Mouse (Mus musculus): Measurements from ENCODE around the gene Slc25a25. TPM values are rescaled to one million over a fixed set of nuclear protein-coding genes. Genes with fewer than 3 reads are reported as not detected.
A peak's percentile ranks its signal among the peaks of the same experiment; 100 is the strongest.

Gene Slc25a25
- polyA plus RNA-seq, 1 experiment = 49.1 TPM

- Histone ChIP-seq H3K27ac (ENCODE audit: insufficient read depth, low read length) (no peak overlapping the region), H3K4me1 (ENCODE audit: control insufficient read depth, insufficient read depth, low read length) (no peaks in the 10 kb centered on the region), H3K4me3 (ENCODE audit: insufficient read depth, low read length) (no peak overlapping the region)
- TF ChIP-seq POLR2A (IDR thresholded peaks at IDR 0.05; ENCODE audit: extremely low read depth, insufficient read depth, low read length) = no peak
- TF ChIP-seq CTCF (IDR thresholded peaks at IDR 0.05; ENCODE audit: extremely low read depth, insufficient read depth, low read length) = no peak
Measured at GRCm38 (mm10) chr2:32413936-32414335, 37.3 kb downstream of the Slc25a25 start.

GRCm38 (mm10) chr2:32412742-32413531 lies 38.3 kb downstream of the Slc25a25 start:
- Histone ChIP-seq H3K4me1 (ENCODE audit: control insufficient read depth, insufficient read depth, low read length) (no peaks in the 10 kb centered on the region), H3K4me3 (ENCODE audit: insufficient read depth, low read length) (no peak overlapping the region), H3K27ac (ENCODE audit: insufficient read depth, low read length) (no peak overlapping the region)
- TF ChIP-seq POLR2A (IDR thresholded peaks at IDR 0.05; ENCODE audit: extremely low read depth, insufficient read depth, low read length) = no peak
- no peak for TF ChIP-seq CTCF (IDR thresholded peaks at IDR 0.05; ENCODE audit: extremely low read depth, insufficient read depth, low read length)

GRCm38 (mm10) chr2:32411407-32411806 lies 39.8 kb downstream of the Slc25a25 start:
- no peak for TF ChIP-seq CTCF (IDR thresholded peaks at IDR 0.05; ENCODE audit: extremely low read depth, insufficient read depth, low read length)
- Histone ChIP-seq H3K27ac (ENCODE audit: insufficient read depth, low read length) (no peak overlapping the region), H3K4me3 (ENCODE audit: insufficient read depth, low read length) (no peak overlapping the region)

GRCm38 (mm10) chr2:32408429-32409424 lies 42.5 kb downstream of the Slc25a25 start:
- TF ChIP-seq CTCF (IDR thresholded peaks at IDR 0.05; ENCODE audit: extremely low read depth, insufficient read depth, low read length) (no peak), POLR2A (IDR thresholded peaks at IDR 0.05; ENCODE audit: extremely low read depth, insufficient read depth, low read length) (no peak)

More at GRCm38 (mm10) chr2:32411407-32411806, 39.8 kb downstream of the Slc25a25 start:
- no peaks in the 10 kb centered on the region for H3K4me1 ChIP-seq (ENCODE audit: control insufficient read depth, insufficient read depth, low read length)

GRCm38 (mm10) chr2:32407144-32407824 lies 44.0 kb downstream of the Slc25a25 start:
- no peak overlapping the region for H3K27ac ChIP-seq (ENCODE audit: insufficient read depth, low read length)
- no peaks in the 10 kb centered on the region for H3K4me1 ChIP-seq (ENCODE audit: control insufficient read depth, insufficient read depth, low read length)
- H3K4me3 ChIP-seq (ENCODE audit: insufficient read depth, low read length) = no peak overlapping the region
- TF ChIP-seq CTCF (IDR thresholded peaks at IDR 0.05; ENCODE audit: extremely low read depth, insufficient read depth, low read length) = no peak
- no peak for TF ChIP-seq POLR2A (IDR thresholded peaks at IDR 0.05; ENCODE audit: extremely low read depth, insufficient read depth, low read length)

More at GRCm38 (mm10) chr2:32408429-32409424, 42.5 kb downstream of the Slc25a25 start:
- no peak overlapping the region for H3K4me3 ChIP-seq (ENCODE audit: insufficient read depth, low read length)
- no peaks in the 10 kb centered on the region for H3K4me1 ChIP-seq (ENCODE audit: control insufficient read depth, insufficient read depth, low read length)
- H3K27ac ChIP-seq (ENCODE audit: insufficient read depth, low read length) = no peak overlapping the region

GRCm38 (mm10) chr2:32404663-32405062 lies 46.6 kb downstream of the Slc25a25 start:
- Histone ChIP-seq H3K4me3 (ENCODE audit: insufficient read depth, low read length) (no peak overlapping the region), H3K27ac (ENCODE audit: insufficient read depth, low read length) (no peak overlapping the region), H3K4me1 (ENCODE audit: control insufficient read depth, insufficient read depth, low read length) (no peaks in the 10 kb centered on the region)
- TF ChIP-seq CTCF (IDR thresholded peaks at IDR 0.05; ENCODE audit: extremely low read depth, insufficient read depth, low read length) (peak; percentile 100), POLR2A (IDR thresholded peaks at IDR 0.05; ENCODE audit: extremely low read depth, insufficient read depth, low read length) (no peak)

- peak overlapping the region; percentile 22; the same call in 1 of the 2 replicates for H3K27ac ChIP-seq (ENCODE audit: insufficient read depth, low read length)
- peak overlapping the region; percentile 97 for H3K4me3 ChIP-seq (ENCODE audit: insufficient read depth, low read length)
- H3K4me1 ChIP-seq (ENCODE audit: control insufficient read depth, insufficient read depth, low read length) = peaks cover 1% of the 10 kb centered on the region
- TF ChIP-seq CTCF (IDR thresholded peaks at IDR 0.05; ENCODE audit: extremely low read depth, insufficient read depth, low read length) (no peak), POLR2A (IDR thresholded peaks at IDR 0.05; ENCODE audit: extremely low read depth, insufficient read depth, low read length) (no peak)
Measured at GRCm38 (mm10) chr2:32396695-32397094, 54.5 kb downstream of the Slc25a25 start.

- Histone ChIP-seq H3K4me3 (ENCODE audit: insufficient read depth, low read length) (peak overlapping the region; percentile 97), H3K27ac (ENCODE audit: insufficient read depth, low read length) (peak overlapping the region; percentile 76), H3K4me1 (ENCODE audit: control insufficient read depth, insufficient read depth, low read length) (peaks cover 1% of the 10 kb centered on the region)
- TF ChIP-seq POLR2A (IDR thresholded peaks at IDR 0.05; ENCODE audit: extremely low read depth, insufficient read depth, low read length) = peak; percentile 84; the same call in 1 of the 2 replicates
- TF ChIP-seq CTCF (IDR thresholded peaks at IDR 0.05; ENCODE audit: extremely low read depth, insufficient read depth, low read length) = no peak
Measured at GRCm38 (mm10) chr2:32395946-32396621, 55.2 kb downstream of the Slc25a25 start.

Data from cortical plate, adult 2 months (tissue).